Mouse (Mus musculus) skeletal muscle tissue, adult 2 months (tissue): ENCODE data around the gene Tada3.

Source experiments
- DNase-seq: peaks from one replicate; pipeline ENCODE4 v3.0.0-alpha.2; 2012; ENCODE audit warnings: low read depth, low spot score

The Tada3 gene

GRCm38 (mm10) chr6:113386025-113386424, 8.3 kb upstream of the Tada3 start:
- no peak for DNase-seq

DNA sequence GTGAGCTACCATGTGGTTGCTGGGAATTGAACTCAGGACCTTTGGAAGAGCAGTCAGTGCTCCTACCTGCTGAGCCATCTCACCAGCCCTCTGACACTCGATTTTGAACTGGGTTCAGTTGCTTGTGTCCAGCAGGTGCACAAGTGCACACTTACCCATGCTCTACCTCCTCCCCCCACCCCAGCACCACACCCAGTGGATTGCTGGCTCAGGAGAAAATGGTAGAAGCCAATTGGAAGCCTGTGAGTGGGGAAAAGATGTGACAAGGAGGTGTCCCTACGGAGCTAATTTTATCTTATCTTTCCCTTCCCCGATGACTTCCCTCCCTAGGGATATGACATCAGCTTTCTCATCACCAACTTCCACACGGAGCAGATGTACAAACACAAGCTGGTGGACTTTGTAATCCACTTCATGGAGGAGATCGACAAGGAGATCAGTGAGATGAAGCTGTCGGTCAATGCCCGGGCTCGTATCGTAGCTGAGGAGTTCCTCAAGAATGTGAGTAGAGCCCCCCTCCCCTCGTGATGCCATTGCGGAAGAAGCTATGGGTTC, 7.6 kb upstream of the Tada3 start:
- no peak for DNase-seq

DNA sequence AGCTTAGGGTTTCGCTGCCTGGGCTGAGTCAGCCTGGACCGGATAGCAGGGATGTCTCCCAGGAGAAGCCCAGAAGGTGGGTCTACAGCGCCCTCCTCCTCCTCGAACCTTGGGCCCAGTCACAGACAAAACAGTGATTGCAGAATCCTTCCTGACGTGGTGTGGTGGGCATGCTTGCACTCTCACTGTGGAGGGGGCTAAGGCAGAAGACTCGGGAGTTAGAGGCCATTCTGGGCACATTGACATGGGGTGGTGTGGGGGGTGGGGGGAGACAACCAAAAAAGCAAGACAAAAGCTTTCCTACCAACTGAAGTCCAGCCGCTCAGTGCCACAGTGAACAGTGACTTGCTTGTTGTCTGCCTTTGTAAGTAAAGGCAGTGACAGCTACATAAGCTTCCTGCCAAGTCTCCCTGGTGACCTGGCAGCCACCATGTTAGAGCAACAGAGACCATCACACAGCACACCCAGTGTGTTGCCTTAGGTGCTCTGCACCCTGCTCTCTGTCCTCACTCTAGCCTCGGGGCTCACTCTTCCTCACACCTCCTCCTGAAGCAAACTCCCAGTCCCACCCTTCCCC, 6.8 kb upstream of the Tada3 start:
- no peak for DNase-seq

DNA sequence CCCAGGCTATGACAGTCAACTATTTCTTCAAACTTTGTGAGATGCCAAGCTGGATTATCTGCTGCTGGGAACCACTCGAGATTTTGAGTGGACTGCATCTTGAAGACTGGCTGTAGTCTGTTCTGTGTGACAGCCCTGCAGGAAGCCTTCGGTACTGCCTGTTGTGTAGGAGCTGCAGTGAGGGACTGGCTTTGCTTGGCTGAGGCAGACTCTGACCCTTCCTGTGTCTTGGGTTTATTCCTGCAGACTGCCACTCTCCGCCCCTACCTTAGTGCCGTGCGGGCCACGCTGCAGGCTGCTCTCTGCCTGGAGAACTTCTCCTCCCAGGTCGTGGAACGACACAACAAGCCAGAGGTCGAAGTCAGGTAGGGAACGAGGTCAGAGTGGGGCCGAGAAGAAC, 2.8 kb upstream of the Tada3 start:
- no peak for DNase-seq

GRCm38 (mm10) chr6:113379246-113379645, 1.6 kb upstream of the Tada3 start:
- DNase-seq = no peak

DNA sequence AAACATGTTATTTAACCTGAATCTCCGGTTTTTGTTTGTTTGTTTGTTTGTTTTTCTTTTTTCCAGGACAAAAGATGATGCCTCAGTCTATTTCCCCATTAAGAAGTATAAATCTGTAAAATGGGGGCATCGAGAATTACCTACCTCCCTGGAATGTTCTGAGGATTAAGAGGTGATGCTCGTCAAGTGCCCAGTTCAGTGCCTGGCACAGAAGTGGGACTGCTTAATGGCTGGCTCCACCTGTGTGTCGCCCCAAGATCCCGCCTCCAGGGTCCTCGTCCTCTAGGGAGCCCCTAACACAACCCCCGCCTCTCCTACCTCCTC, 549 bp downstream of the Tada3 start:
- no peak for DNase-seq

- DNase-seq = no peak
These were observed 4.2 kb downstream of the Tada3 start for GRCm38 (mm10) chr6:113373491-113373890.

- DNase-seq = no peak
These were observed 7.3 kb downstream of the Tada3 start for GRCm38 (mm10) chr6:113370194-113370929.

- DNase-seq = no peak
These were observed 9.1 kb downstream of the Tada3 start for GRCm38 (mm10) chr6:113368577-113368976.

DNA sequence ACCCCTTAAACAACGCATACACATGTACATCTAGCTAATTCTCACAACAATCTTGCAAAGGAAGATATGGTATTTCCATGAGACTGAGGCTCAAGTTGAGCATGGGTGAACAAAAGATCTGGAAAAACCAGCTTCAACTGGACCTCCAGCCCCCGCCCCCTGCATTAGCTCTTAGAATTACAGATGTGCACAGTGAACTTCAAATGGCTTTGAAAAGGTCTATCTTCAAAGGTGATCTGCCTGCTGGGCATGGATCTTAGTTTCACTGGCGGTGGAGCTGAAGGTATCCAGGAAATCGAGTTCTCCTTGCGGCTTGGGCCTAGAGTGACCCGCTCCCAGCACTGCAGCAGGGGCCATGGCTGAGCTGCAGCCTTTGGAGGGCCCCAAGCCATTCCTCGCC, 9.6 kb downstream of the Tada3 start:
- DNase-seq = no peak

GRCm38 (mm10) chr6:113367574-113367973, 10.1 kb downstream of the Tada3 start:
- DNase-seq = no peak

GRCm38 (mm10) chr6:113366639-113367038, 11.0 kb downstream of the Tada3 start:
- no peak for DNase-seq

GRCm38 (mm10) chr6:113364518-113365135, 13.1 kb downstream of the Tada3 start:
- DNase-seq = no peak

GRCm38 (mm10) chr6:113362241-113362640, 15.4 kb downstream of the Tada3 start:
- no peak for DNase-seq

- DNase-seq = no peak
These were observed 16.2 kb downstream of the Tada3 start for GRCm38 (mm10) chr6:113361476-113361875.

DNA sequence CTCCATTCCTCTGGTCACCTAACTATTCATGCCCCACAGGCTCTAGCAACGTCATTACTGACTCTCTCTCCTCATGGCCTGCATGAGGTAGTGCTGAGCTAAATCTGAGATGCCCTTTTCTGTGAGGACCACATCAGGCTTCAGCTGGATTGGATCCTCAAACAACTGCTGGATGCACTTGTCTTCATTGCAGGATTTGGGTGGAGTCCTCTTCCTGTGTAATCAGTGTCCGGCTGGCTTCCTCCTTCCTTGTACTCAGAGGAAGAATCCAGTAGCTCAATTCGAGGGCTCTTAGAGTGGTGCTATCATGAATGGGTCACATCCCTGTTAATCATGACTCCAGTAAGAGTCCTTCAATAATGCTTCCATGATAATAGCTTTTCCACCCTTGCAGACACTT, 24.0 kb downstream of the Tada3 start:
- no peak for DNase-seq

- DNase-seq = no peak
These were observed 24.9 kb downstream of the Tada3 start for GRCm38 (mm10) chr6:113352820-113353219.

GRCm38 (mm10) chr6:113351653-113352052, 26.0 kb downstream of the Tada3 start:
- no peak for DNase-seq

DNA sequence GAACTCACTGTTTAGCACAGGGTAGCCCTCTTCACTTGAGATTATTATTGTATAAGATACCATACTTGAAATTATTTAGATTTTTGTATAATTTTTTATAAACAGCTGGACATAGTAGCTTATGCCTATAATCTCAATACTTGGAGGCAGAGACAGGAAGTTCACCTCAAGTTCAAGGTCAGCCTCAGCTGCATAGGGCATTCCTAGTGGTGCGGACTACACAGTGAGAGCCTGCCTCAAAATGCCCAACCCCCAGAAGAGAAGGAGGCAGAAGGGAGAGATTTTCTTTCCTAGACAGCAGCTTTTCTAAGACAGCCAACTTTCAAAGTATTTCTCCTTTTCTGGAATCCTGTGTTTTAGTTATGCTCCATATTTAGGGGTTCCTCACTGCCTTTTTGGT, 26.5 kb downstream of the Tada3 start:
- no peak for DNase-seq

DNA sequence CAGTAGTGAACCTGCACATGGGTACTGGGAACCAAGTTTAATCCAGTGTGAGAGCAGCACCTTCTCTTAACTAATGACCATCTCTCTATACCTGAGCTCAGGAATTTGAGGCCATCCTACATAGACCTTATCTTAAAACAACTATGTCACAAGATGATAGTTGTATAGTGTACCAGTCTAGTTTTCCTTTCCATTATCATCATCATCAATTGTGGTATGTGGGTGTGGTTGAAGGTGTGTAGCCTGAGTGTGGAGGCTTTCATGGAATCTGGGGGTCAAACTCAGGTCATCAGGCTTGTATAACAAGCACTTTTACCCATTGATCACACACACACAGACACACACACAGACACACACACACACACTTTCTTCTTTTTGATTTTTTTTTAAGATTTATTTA, 27.1 kb downstream of the Tada3 start:
- DNase-seq = no peak

- no peak for DNase-seq
These were observed 30.8 kb downstream of the Tada3 start for GRCm38 (mm10) chr6:113346897-113347296.

DNA sequence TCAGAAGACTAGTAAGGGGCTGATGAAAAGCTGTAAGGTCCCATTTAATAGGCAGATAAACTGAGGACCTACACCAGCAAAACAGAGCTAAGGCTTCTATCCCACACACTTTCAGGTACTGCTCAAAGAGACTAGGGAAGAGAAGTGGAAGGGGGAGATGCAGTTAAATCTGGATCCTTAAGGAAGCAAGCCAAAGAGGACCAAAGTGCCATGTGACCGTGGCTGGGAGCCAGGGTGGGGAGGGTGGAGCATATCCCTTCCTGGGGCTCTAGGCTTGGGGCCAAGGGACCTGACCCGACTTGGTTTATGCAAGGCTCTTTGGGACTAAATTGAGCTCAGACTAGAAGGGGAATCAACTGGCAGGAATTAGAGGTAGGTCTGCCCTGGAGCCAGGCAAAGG, 33.4 kb downstream of the Tada3 start:
- DNase-seq = peak; percentile 78
